Mouse (Mus musculus): ENCODE measurements at regions not wholly inside any gene's neighbourhood (a gene's known extent, or its start where the extent isn't known, plus 50 kb on each side); places are given as distances from the start of the nearest gene placed in this dataset.

GRCm38 (mm10) chr12:54490460-54490859 is 165.9 kb downstream of the Sptssa start:
- TF ChIP-seq POLR2A (IDR thresholded peaks at IDR 0.05; ENCODE audit: borderline replicate concordance, control insufficient read depth, low read depth, low read length) (no peak), CTCF (IDR thresholded peaks at IDR 0.05; ENCODE audit: control insufficient read depth, insufficient read depth, low read length) (no peak)
